ENCODE assay signal across 13 mouse cellular contexts in the genomic region with DNA sequence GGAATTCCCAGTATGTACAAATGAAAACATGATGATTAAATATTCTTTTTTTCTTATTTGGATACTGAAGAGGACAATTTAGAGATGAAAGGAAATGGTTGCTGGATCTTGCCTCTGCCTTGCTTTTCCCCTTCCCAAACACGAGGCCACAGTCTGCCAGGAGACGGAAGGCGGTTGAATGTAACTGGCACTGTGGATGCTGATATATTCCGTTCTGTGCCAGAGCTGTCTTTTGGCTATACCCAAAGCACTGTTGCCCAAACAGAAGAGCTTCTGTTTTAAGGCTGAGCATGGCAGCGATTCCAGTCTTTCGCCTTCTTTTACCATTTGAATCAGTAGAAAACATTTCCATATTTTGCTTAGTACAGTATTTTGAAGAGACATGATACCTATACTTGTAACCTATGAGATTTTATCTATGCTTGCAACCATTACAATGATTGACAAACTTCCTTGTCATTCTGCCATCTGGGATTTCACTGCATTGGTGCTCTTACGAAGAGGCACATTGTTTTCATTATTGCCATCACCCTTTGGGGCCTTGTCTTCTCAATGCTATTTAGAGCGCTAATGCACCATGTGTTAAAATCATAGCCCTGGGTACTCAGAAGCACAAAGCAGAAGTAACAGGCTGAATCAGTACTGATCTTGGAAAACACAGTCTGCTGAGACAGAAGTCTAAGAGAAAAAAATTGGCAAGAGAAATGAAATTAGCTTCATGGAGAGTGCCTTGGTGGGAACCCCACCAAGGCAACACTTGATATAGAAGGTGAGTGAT.
DNase-seq lines count a peak whose midpoint lies in the region; ATAC-seq and TF ChIP-seq lines count a peak whose summit lies in the region.
"Had no signal": no experiment of that assay in that cellular context is flagged by ENCODE, and none has a peak within 500 bp of the region (broad histone marks: within the 10 kb centered on the region; RNA-seq: fewer than 3 reads in every experiment).

No protein-coding gene starts in this region.

- no peaks in the 10 kb centered on the region for H3K4me1 ChIP-seq in forebrain, embryonic 13.5 days
- H3K4me1 ChIP-seq in forebrain, embryonic 10.5 days = no peaks in the 10 kb centered on the region
- no peaks in the 10 kb centered on the region for H3K4me1 ChIP-seq in midbrain, embryonic 16.5 days (ENCODE audit: control insufficient read depth, insufficient read depth, low read length)
- H3K4me1 ChIP-seq in midbrain, embryonic 10.5 days = no peaks in the 10 kb centered on the region
- no peaks in the 10 kb centered on the region for H3K4me1 ChIP-seq in forebrain, postnatal 0 days (ENCODE audit: insufficient read depth)
- H3K4me1 ChIP-seq: kidney, embryonic 15.5 days; limb, embryonic 15.5 days had no signal

- no peak overlapping the region for H3K27ac ChIP-seq in forebrain, embryonic 13.5 days
- no peak overlapping the region for H3K27ac ChIP-seq in forebrain, embryonic 10.5 days
- H3K27ac ChIP-seq in midbrain, embryonic 16.5 days (ENCODE audit: low read length) = no peak overlapping the region
- H3K27ac ChIP-seq in midbrain, embryonic 10.5 days (replicated peaks) = no peak overlapping the region
- H3K27ac ChIP-seq in forebrain, postnatal 0 days (ENCODE audit: low read depth, low read length) = no peak overlapping the region
- H3K27ac ChIP-seq: kidney, embryonic 15.5 days; limb, embryonic 15.5 days had no signal

- 77% methylated on average over 8 of the region's 8 CpGs for WGBS in forebrain, embryonic 13.5 days
- WGBS in forebrain, embryonic 10.5 days = 90% methylated on average over 8 of the region's 8 CpGs
- 86% methylated on average over 8 of the region's 8 CpGs for WGBS in midbrain, embryonic 16.5 days
- WGBS in midbrain, embryonic 10.5 days = 91% methylated on average over 8 of the region's 8 CpGs
- WGBS in forebrain, postnatal 0 days = 36% methylated on average over 8 of the region's 8 CpGs

- H3K4me2 ChIP-seq in forebrain, embryonic 13.5 days = no peak overlapping the region
- H3K4me2 ChIP-seq in midbrain, embryonic 16.5 days (ENCODE audit: low read length) = no peak overlapping the region
- H3K4me2 ChIP-seq in forebrain, postnatal 0 days (ENCODE audit: low read depth) = no peak overlapping the region
- H3K4me2 ChIP-seq: kidney, embryonic 15.5 days; limb, embryonic 15.5 days; lung, embryonic 14.5 days had no signal

- no peak for DNase-seq in forebrain, embryonic 10.5 days (ENCODE audit: extremely low spot score, low spot score)
- DNase-seq in midbrain, embryonic 10.5 days (ENCODE audit: low spot score) = no peak
- peak; percentile 84 for DNase-seq in forebrain, postnatal 0 days
- DNase-seq in layer of hippocampus, postnatal 14 days (ENCODE audit: low spot score in 2 of 2) = peak; percentile 29 to 59
- no peak for DNase-seq in testis, postnatal 14 days (ENCODE audit: low spot score)
- no peak for DNase-seq in liver
- DNase-seq: adrenal gland, adult 2 months; heart, adult 11 months; lung, embryonic 14.5 days had no signal

- no peaks in the 10 kb centered on the region for H3K36me3 ChIP-seq in forebrain, embryonic 13.5 days (ENCODE audit: poor library complexity, severe bottlenecking)
- no peaks in the 10 kb centered on the region for H3K36me3 ChIP-seq in forebrain, embryonic 10.5 days (replicated peaks)
- no peaks in the 10 kb centered on the region for H3K36me3 ChIP-seq in midbrain, embryonic 16.5 days (ENCODE audit: control insufficient read depth, insufficient read depth, low read length)
- no peaks in the 10 kb centered on the region for H3K36me3 ChIP-seq in midbrain, embryonic 10.5 days
- H3K36me3 ChIP-seq in forebrain, postnatal 0 days (ENCODE audit: insufficient read depth) = no peaks in the 10 kb centered on the region
- H3K36me3 ChIP-seq: kidney, embryonic 15.5 days; limb, embryonic 15.5 days had no signal

- H3K9me3 ChIP-seq in forebrain, embryonic 13.5 days (replicated peaks) = no peaks in the 10 kb centered on the region
- no peaks in the 10 kb centered on the region for H3K9me3 ChIP-seq in forebrain, embryonic 10.5 days
- H3K9me3 ChIP-seq in midbrain, embryonic 16.5 days (replicated peaks; ENCODE audit: control insufficient read depth, low read length, poor library complexity, severe bottlenecking) = no peaks in the 10 kb centered on the region
- no peaks in the 10 kb centered on the region for H3K9me3 ChIP-seq in midbrain, embryonic 10.5 days (replicated peaks)
- no peaks in the 10 kb centered on the region for H3K9me3 ChIP-seq in forebrain, postnatal 0 days (ENCODE audit: low read length)
- H3K9me3 ChIP-seq: kidney, embryonic 15.5 days; limb, embryonic 15.5 days had no signal

- no peaks in the 10 kb centered on the region for H3K27me3 ChIP-seq in forebrain, embryonic 13.5 days
- no peaks in the 10 kb centered on the region for H3K27me3 ChIP-seq in forebrain, embryonic 10.5 days (ENCODE audit: poor library complexity, severe bottlenecking)
- no peaks in the 10 kb centered on the region for H3K27me3 ChIP-seq in midbrain, embryonic 16.5 days (ENCODE audit: control insufficient read depth, insufficient read depth, low read depth, low read length)
- H3K27me3 ChIP-seq in midbrain, embryonic 10.5 days (ENCODE audit: low read depth, poor library complexity, severe bottlenecking) = no peaks in the 10 kb centered on the region
- H3K27me3 ChIP-seq in forebrain, postnatal 0 days (ENCODE audit: insufficient read depth, low read length) = no peaks in the 10 kb centered on the region
- H3K27me3 ChIP-seq: kidney, embryonic 15.5 days; limb, embryonic 15.5 days had no signal

- ATAC-seq in forebrain, embryonic 13.5 days = peak; percentile 95; the same call in 1 of the 2 replicates
- ATAC-seq in midbrain, embryonic 16.5 days = peak; percentile 60; the same call in 1 of the 2 replicates
- peak; percentile 99 for ATAC-seq in forebrain, postnatal 0 days

- no peak overlapping the region for H3K4me3 ChIP-seq in forebrain, embryonic 13.5 days
- H3K4me3 ChIP-seq in forebrain, embryonic 10.5 days = no peak overlapping the region
- no peak overlapping the region for H3K4me3 ChIP-seq in midbrain, embryonic 16.5 days (ENCODE audit: low read depth, low read length)
- H3K4me3 ChIP-seq in midbrain, embryonic 10.5 days = no peak overlapping the region
- H3K4me3 ChIP-seq in forebrain, postnatal 0 days (ENCODE audit: low read depth, low read length) = no peak overlapping the region
- H3K4me3 ChIP-seq: kidney, embryonic 15.5 days; limb, embryonic 15.5 days had no signal

- H3K9ac ChIP-seq in forebrain, embryonic 13.5 days = no peak overlapping the region
- no peak overlapping the region for H3K9ac ChIP-seq in midbrain, embryonic 16.5 days (ENCODE audit: low read depth, low read length)
- H3K9ac ChIP-seq in forebrain, postnatal 0 days = no peak overlapping the region
- H3K9ac ChIP-seq: kidney, embryonic 15.5 days; limb, embryonic 15.5 days; lung, embryonic 14.5 days had no signal

- TF ChIP-seq CTCF in forebrain, postnatal 0 days (IDR thresholded peaks at IDR 0.05; ENCODE audit: low read depth) = no peak

Comparison
In these comparisons a context has a peak if more than half of its experiments do, and no peak if none do; other contexts are left out.
1. DNase-seq: peak in forebrain, postnatal 0 days (single experiment) and layer of hippocampus, postnatal 14 days (2 of 2); none in forebrain, embryonic 10.5 days (single experiment), midbrain, embryonic 10.5 days (single experiment), testis, postnatal 14 days (single experiment) and liver (single experiment).
2. Peak in every context shown above with its lines, with median percentiles within 50 percentile points of each other: ATAC-seq.